Mouse (Mus musculus) liver, embryonic 13.5 days (tissue): ENCODE measurements around the gene Tmem191c. TPM values are rescaled to one million over a fixed set of nuclear protein-coding genes. Genes with fewer than 3 reads are reported as not detected.

ENCODE experiments used
- ATAC-seq: fragments of 200-750 bp; cut with Nextera tagmentation; 2 replicates; pipeline ENCODE4 v1.8.0; 2017; ENCODE audit warnings: low read depth, mild to moderate bottlenecking, moderate number of reproducible peaks, moderate library complexity
- DNase-seq: peaks from one replicate; pipeline ENCODE4 v3.0.0; 2022
- H3K27ac ChIP-seq: fragments of 300-500 bp; sonication (generic); 2 replicates; pipeline ENCODE4 v1.5.1; 2015; ENCODE audit warnings: moderate library complexity, mild to moderate bottlenecking, inconsistent platforms
- H3K27me3 ChIP-seq: fragments of 300-500 bp; sonication (generic); 2 replicates; pipeline ENCODE4 v1.6.1; 2015; ENCODE audit warnings: mild to moderate bottlenecking, inconsistent platforms
- H3K36me3 ChIP-seq: fragments of 300-500 bp; sonication (generic); 2 replicates; pipeline ENCODE4 v1.6.1; 2015; ENCODE audit warnings: mild to moderate bottlenecking, inconsistent platforms
- H3K4me1 ChIP-seq: fragments of 300-500 bp; sonication (generic); replicated peaks from 2 replicates; pipeline ENCODE4 v1.6.1; 2015; ENCODE audit warnings: inconsistent platforms
- H3K4me2 ChIP-seq: fragments of 300-500 bp; sonication (generic); 2 replicates; pipeline ENCODE4 v1.6.1; 2015; ENCODE audit warnings: inconsistent platforms, mild to moderate bottlenecking, moderate library complexity
- H3K4me3 ChIP-seq: fragments of 300-500 bp; sonication (generic); replicated peaks from 2 replicates; pipeline ENCODE4 v1.5.1; 2015; ENCODE audit warnings: mild to moderate bottlenecking, inconsistent platforms
- H3K9ac ChIP-seq: fragments of 300-500 bp; sonication (generic); 2 replicates; pipeline ENCODE4 v1.6.1; 2015; ENCODE audit warnings: mild to moderate bottlenecking, inconsistent platforms
- H3K9me3 ChIP-seq: fragments of 300-500 bp; sonication (generic); replicated peaks from 2 replicates; pipeline ENCODE4 v1.6.1; 2016; ENCODE audit warnings: inconsistent platforms
- WGBS: fragments of 180-500 bp; shearing (Covaris S2); methylation state at CpG from one replicate; pipeline ENCODE4 v1.1.7; 2015; ENCODE audit not compliant: insufficient replicate concordance; 5-methylcytosine and 5-hydroxymethylcytosine counted together
- polyA plus RNA-seq: library from polyadenylated mRNA; unstranded; fragments of >200 nt; fragmentation: Nextera tagmentation; extraction: Ambion mirVana; gene quantifications from 2 replicates; pipeline ENCODE4 v1.2.1, GENCODE M21; 2015

Tmem191c gene
- polyA plus RNA-seq, 1 experiment from 2014 or later = 2.8 TPM

DNA sequence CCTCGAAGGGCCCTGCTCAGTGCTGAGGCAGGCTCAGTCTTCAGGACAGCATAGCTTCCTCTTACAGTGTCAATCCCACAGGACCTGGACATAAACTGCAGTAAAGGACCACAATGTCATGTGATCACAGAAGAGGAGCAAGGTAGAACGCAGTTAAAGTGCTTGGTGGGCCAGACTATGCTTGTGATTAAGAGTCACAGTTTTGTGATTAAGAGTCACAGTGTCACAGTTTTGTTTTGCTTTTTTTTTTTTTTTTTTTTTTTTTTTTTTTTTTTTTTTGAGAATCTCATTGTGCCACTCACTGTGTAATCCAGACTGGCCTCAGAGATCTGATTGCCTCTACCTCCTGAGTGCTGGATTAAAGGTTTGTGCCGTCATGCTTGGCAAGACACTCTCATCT, 9.8 kb upstream of the Tmem191c start:
- Histone ChIP-seq H3K27me3 (no peaks in the 10 kb centered on the region), H3K9ac (no peak overlapping the region), H3K4me2 (no peak overlapping the region), H3K4me1 (peaks cover 29% of the 10 kb centered on the region), H3K27ac (no peak overlapping the region), H3K36me3 (peaks cover 7% of the 10 kb centered on the region; the same call in 1 of the 2 replicates), H3K9me3 (0 out of 2 replicates have a peak, but pooled peaks cover 7% of the 10 kb centered on the region), H3K4me3 (no peak overlapping the region)
- ATAC-seq (no peak), DNase-seq (no peak)
- WGBS = 60% methylated on average over 3 of the region's 3 CpGs

DNA sequence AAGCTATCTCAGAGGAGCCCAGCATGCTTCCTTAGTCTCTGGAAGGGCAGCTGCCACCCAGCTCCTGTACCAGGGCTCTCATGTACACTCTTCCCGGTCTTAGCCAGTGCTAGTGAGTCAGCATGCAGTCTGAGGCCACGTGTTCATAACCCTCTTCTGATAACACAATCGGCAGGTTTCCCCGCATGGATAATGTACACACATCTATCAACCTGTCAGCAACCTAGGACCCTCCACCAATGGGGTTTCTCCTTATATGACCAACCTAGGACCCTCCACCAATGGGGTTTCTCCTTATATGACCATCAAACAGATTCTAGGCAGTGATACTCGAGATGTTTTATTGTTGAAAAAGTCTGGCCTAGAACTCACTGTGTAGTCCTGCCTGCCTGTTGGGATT, 7.9 kb upstream of the Tmem191c start:
- H3K9me3 ChIP-seq = 0 out of 2 replicates have a peak, but pooled peaks cover 7% of the 10 kb centered on the region
- no peak overlapping the region for H3K4me3 ChIP-seq
- H3K4me1 ChIP-seq = peaks cover 29% of the 10 kb centered on the region
- no peak overlapping the region for H3K4me2 ChIP-seq
- ATAC-seq (peak; percentile 83), DNase-seq (peak; percentile 37)
- H3K36me3 ChIP-seq = no peaks in the 10 kb centered on the region
- no peak overlapping the region for H3K27ac ChIP-seq
- 17% methylated on average over 5 of the region's 5 CpGs for WGBS
- H3K27me3 ChIP-seq = no peaks in the 10 kb centered on the region
- H3K9ac ChIP-seq = no peak overlapping the region

DNA sequence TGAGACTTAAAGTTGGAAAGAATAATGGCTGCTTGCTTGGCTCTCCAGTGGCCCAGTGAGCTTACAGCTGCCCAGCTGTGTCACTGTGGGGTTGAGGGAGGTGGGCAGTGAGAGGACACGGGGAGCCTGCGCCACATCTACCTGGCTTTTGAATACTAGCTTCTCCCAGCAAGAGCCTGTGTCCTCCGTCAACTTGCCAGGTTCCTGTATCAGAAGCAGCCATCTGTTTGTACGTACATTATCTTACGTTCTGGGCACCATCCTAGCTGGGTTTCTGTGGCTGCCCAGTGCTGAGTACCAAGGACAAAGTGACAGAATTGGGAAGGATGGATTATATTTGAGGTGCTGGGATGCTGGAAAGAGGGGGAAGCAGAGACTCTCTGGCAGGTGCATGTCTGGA, 6.0 kb upstream of the Tmem191c start:
- H3K4me3 ChIP-seq = no peak overlapping the region
- 30% methylated on average over 5 of the region's 5 CpGs for WGBS
- H3K27ac ChIP-seq = no peak overlapping the region; the same call in 1 of the 2 replicates
- no peak overlapping the region for H3K4me2 ChIP-seq
- no peak overlapping the region for H3K9ac ChIP-seq
- no peaks in the 10 kb centered on the region for H3K36me3 ChIP-seq
- 0 out of 2 replicates have a peak, but pooled peaks cover 7% of the 10 kb centered on the region for H3K9me3 ChIP-seq
- ATAC-seq (peak; percentile 39; the same call in 1 of the 2 replicates), DNase-seq (no peak)
- no peaks in the 10 kb centered on the region for H3K27me3 ChIP-seq
- peaks cover 29% of the 10 kb centered on the region for H3K4me1 ChIP-seq

DNA sequence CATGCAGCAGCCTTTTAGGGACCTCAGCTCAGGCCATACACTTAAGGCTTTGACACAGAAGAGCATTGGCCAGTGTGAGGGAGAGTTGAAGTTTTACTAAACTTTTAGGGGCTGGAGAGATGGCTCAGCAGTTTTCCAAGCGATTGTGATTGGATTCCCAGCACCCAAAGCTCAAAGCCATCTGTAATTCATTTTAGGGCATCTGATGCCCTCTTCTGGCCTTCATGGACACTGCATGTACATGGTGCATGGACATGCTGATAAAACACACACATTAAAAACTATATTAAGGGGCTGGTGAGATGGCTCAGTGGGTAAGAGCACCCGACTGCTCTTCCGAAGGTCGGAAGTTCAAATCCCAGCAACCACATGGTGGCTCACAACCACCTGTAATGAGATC, 4.8 kb upstream of the Tmem191c start:
- Histone ChIP-seq H3K4me2 (no peak overlapping the region), H3K4me3 (no peak overlapping the region), H3K27ac (no peak overlapping the region), H3K36me3 (no peaks in the 10 kb centered on the region), H3K9ac (no peak overlapping the region), H3K9me3 (0 out of 2 replicates have a peak, but pooled peaks cover 7% of the 10 kb centered on the region), H3K4me1 (peaks cover 29% of the 10 kb centered on the region), H3K27me3 (no peaks in the 10 kb centered on the region)
- DNase-seq (no peak), ATAC-seq (no peak)
- 52% methylated on average over 4 of the region's 4 CpGs for WGBS

DNA sequence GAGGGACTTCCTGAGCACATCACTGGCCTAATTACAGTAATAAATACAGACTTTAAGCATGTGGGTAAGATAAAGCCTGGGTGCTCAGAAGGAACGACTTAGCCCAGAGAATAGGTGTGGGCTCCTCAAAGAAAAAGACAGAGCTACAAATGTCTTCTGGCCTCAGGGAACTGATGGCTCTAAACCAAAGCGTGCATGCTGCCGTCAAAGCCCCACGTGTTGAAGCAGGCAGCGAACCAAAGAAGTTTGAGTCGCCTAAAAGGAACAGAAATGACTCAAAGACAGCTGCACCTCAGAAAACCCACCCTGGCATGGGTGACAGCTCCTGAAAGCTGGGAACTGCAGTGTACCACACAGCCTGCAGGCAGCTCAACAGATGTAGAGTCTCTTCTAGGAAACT, 4.0 kb upstream of the Tmem191c start:
- whole genome bisulfite sequencing = 61% methylated on average over 6 of the region's 6 CpGs
- Histone ChIP-seq H3K9me3 (0 out of 2 replicates have a peak, but pooled peaks cover 7% of the 10 kb centered on the region), H3K36me3 (no peaks in the 10 kb centered on the region), H3K9ac (no peak overlapping the region), H3K27ac (no peak overlapping the region), H3K4me1 (peaks cover 37% of the 10 kb centered on the region), H3K4me2 (no peak overlapping the region), H3K27me3 (peaks cover 5% of the 10 kb centered on the region), H3K4me3 (no peak overlapping the region)
- no peak for DNase-seq
- no peak for ATAC-seq

DNA sequence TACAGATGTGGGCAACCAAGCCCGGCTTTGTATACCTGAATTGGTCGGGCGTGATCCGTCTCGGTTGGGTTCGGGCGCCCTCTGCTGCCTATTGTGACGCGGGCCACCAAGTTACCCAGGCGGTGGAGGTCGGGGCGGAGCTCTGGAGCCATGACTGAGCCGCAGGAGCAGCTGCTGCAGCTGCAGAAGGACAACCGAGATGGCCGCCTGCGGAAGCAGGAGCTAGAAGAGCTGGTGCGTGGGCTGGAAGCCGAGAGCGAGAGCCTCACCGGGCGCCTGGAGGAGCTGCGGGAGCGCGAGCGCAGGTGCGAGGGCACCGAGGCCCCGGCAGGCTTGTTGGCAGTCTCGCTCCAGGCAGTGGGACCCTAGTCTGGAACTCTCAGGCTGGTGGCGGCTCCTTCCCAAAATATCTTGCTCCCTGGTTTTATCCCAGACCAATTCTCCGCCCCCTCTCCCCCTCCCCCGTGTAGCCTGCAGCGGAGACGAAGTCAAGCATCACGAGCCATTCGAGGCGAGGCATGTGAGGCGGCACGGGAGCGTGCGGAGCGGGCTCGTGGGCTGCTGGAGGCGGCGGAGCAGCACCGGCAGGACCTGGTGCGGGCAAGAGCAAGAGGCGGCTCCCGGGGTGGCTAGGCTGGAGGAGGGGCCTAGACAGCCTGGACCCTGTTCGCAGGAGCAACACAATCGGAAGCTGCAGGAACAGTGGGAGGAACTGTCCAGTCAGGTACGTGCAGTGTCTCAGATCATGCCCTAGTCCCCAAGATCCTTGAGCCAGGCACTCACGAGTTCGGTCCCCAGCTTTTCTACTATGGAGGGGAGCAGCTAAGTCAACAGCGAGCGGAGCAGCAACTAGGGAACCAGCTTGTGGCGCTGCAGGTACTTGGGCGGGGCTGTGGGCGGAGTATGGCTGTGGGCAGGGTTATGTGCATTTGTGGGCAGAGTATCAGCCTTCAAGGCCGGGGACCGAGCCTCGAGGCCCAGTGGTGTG, 581 bp downstream of the Tmem191c start:
- under 1% methylated on average over 61 of the region's 62 CpGs for WGBS
- H3K36me3 ChIP-seq = peaks cover 13% of the 10 kb centered on the region
- ATAC-seq = peak; percentile 79

DNA sequence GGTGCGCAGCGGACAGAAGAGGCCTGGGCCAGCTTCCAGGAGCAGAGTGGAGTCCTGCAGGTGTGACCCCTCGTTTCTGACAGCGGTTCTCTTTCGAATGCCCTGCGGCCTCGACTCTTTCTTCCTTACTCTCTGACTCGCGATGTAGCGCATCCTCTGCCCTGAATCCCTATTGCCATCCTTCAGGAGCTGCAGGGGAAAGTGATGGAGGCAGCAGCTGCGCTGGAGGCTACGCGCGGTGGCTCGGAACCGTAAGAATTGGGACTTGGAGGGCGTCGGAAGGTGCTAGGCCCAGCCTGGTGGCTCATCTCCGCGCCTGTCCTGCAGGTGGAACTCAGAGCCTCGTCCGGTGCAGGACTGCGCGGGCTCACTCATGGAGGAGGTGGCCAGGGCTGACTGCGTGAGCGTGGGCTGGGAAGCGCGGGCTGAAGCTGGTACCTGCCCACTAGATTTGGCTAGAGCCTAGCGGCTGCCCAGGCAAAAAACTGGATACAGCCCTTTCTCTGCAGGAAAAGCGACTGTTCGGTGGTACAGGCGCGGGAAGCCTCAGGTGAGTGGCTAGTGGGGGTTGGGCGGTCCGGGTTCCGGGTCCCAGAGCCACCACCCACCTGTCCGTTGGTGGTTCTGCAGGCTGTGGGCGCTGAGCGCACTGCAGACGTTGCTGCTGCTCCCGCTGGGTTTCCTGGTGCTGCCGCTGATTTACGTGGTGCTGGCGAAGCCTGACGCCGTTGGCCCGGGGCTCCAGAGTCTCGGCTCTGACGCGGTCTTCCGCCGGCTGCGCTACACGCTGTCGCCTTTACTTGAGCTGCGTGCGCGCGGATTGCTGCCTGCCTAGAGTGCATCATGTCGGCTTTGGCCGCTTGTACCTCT, 1.7 kb downstream of the Tmem191c start:
- Histone ChIP-seq H3K27ac (no peak overlapping the region), H3K4me2 (peak overlapping the region; percentile 95), H3K4me1 (peaks cover 24% of the 10 kb centered on the region), H3K36me3 (peaks cover 24% of the 10 kb centered on the region), H3K9ac (peak overlapping the region; percentile 7; the same call in 1 of the 2 replicates), H3K27me3 (peaks cover 29% of the 10 kb centered on the region), H3K9me3 (no peaks in the 10 kb centered on the region), H3K4me3 (peak overlapping the region; percentile 68)
- WGBS = 8% methylated on average over 61 of the region's 61 CpGs
- ATAC-seq (no peak), DNase-seq (no peak)

More for the DNA sequence above, 581 bp downstream of the Tmem191c start:
- H3K4me1 ChIP-seq = peaks cover 24% of the 10 kb centered on the region
- peak overlapping the region; percentile 95 for H3K4me2 ChIP-seq
- H3K9me3 ChIP-seq = no peaks in the 10 kb centered on the region
- peak overlapping the region; percentile 74 for H3K9ac ChIP-seq
- H3K27me3 ChIP-seq = peaks cover 29% of the 10 kb centered on the region
- peak overlapping the region; percentile 6; the same call in 1 of the 2 replicates for H3K27ac ChIP-seq
- peak; percentile 88 for DNase-seq
- H3K4me3 ChIP-seq = peak overlapping the region; percentile 68

DNA sequence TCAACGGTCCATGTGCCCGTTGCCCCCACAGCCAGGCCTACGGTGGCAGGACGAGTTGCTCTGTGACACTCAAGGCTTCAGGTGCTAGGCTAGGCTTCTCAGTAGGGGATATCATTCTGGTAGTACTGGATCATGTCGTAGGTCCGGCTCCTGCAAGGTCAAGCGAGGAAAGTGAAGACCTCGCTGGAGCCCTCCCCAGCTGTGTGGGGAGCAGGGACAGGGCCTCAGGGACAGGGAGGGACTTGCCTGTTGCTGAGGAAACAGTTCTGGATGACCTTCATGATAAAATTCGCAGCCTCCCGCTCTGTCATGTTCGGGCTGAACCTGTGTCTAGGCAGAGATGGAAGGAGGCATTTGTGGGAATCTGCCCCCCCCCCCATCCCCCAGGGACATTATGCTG, 4.6 kb downstream of the Tmem191c start:
- no peak for DNase-seq
- WGBS = 84% methylated on average over 11 of the region's 11 CpGs
- no peak overlapping the region for H3K9ac ChIP-seq
- no peak overlapping the region for H3K4me3 ChIP-seq
- peaks cover 24% of the 10 kb centered on the region for H3K4me1 ChIP-seq
- H3K4me2 ChIP-seq = no peak overlapping the region
- H3K27me3 ChIP-seq = peaks cover 29% of the 10 kb centered on the region
- ATAC-seq = no peak
- no peak overlapping the region for H3K27ac ChIP-seq
- H3K36me3 ChIP-seq = peaks cover 40% of the 10 kb centered on the region
- H3K9me3 ChIP-seq = no peaks in the 10 kb centered on the region

DNA sequence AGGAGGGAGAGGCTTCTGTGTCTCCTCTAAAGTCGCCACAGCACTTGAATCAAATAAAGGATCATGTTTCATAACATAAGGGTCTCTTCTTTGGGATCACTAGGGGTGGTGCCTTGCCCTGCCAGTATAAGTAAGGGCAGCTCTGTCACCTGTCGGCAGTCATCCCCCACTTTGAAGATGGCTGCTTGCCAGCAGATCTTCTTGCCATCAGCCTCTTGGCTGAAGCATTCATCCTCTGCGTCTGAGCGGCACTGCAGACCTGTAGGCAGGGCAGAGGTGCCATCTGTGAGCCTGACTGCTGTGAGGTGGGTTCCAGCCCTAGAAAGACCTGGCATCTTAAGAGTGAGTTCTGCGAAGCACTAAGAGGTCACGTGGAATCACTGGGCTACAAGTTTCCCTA, 7.3 kb downstream of the Tmem191c start:
- DNase-seq = no peak
- Histone ChIP-seq H3K27me3 (peaks cover 11% of the 10 kb centered on the region), H3K27ac (no peak overlapping the region)

DNA sequence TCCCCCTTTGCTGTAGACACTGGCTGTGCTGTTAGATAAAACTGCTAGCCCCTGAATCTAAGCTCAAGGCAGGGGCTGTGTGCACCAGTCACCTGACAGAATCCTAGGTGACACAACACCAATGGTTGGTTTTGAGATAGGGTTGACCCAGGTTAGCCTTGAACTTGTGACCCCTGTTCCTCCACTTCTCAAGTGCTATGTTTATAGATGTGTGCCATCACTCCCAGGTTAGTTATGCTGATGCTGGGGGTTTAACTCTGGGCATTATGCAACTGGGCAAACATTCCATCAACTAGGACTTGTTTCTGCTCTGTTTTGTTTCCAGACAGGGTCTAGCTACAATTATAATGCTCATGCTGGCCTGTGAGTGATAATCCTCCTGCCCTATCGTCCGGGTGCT, 11.2 kb downstream of the Tmem191c start:
- no peak overlapping the region for H3K4me3 ChIP-seq
- no peaks in the 10 kb centered on the region for H3K4me1 ChIP-seq
- ATAC-seq = peak; percentile 54
- no peaks in the 10 kb centered on the region for H3K27me3 ChIP-seq
- DNase-seq = no peak
- no peak overlapping the region for H3K4me2 ChIP-seq
- no peaks in the 10 kb centered on the region for H3K9me3 ChIP-seq
- 66% methylated on average over 2 of the region's 2 CpGs for WGBS
- no peak overlapping the region for H3K9ac ChIP-seq
- peaks cover 43% of the 10 kb centered on the region for H3K36me3 ChIP-seq
- H3K27ac ChIP-seq = no peak overlapping the region

More for the DNA sequence above, 7.3 kb downstream of the Tmem191c start:
- 81% methylated on average over 6 of the region's 6 CpGs for WGBS
- Histone ChIP-seq H3K36me3 (peaks cover 49% of the 10 kb centered on the region), H3K4me3 (no peak overlapping the region), H3K4me1 (peaks cover 3% of the 10 kb centered on the region), H3K9me3 (no peaks in the 10 kb centered on the region), H3K9ac (no peak overlapping the region), H3K4me2 (no peak overlapping the region)
- no peak for ATAC-seq

DNA sequence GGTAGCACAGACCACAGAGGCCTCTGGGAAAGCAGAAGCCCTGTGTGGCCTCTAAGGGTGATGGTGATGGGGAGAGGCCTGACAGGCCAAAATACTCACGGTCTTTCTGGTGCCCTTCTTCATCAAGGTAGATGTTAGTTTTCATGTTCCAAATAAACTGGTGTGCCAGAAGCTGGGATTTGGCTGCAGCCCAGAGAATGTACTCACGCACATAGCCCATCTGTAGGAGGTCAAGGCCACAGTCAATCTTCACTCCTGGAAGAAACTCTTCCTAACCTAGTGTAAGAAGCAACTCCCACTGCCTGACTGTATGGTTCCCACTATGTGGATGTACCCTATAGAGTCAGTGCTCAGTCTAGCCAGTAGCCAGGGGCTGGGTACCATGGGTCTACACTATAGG, 15.1 kb downstream of the Tmem191c start:
- Histone ChIP-seq H3K4me3 (no peak overlapping the region), H3K36me3 (peaks cover 37% of the 10 kb centered on the region), H3K4me1 (no peaks in the 10 kb centered on the region), H3K9ac (no peak overlapping the region), H3K4me2 (no peak overlapping the region), H3K27me3 (no peaks in the 10 kb centered on the region), H3K27ac (no peak overlapping the region), H3K9me3 (no peaks in the 10 kb centered on the region)
- 81% methylated on average over 2 of the region's 2 CpGs for WGBS
- DNase-seq = no peak
- no peak for ATAC-seq
